Mouse (Mus musculus) gastrocnemius, adult 8-10 months (tissue): ENCODE measurements around the gene Sgta. TPM values are rescaled to one million over a fixed set of nuclear protein-coding genes. Genes with fewer than 3 reads are reported as not detected.

ENCODE experiments used
- microRNA-seq: library from miRNA; unstranded; fragments of <30 nt; microRNA quantifications from one replicate; pipeline ENCODE4 v1.2.0, GENCODE M21; 2022
- total RNA-seq, 4 experiments: library from RNA; stranded (reverse); gene quantifications; 2 replicates each; pipeline ENCODE4 v1.2.4; 2022

Sgta gene
- total RNA-seq, 4 experiments from 2014 or later = 99.1 to 108 (median 105) TPM

Small RNA genes within 50 kb of the gene (microRNA-seq; reads per million reads assigned to microRNA genes)
- gene Mir5615-1 (not detected), gene Mir5615-2 (not detected)

Other genes starting within 250 kb of the Sgta start
- gene Jsrp1, start 246.7 kb downstream of the Sgta start, total RNA-seq = 100 to 1,000 TPM; 455 to 508 (median 490) TPM
- gene Oaz1, start 233.5 kb downstream of the Sgta start, total RNA-seq = 1,000 to 10,000 TPM in 1 of 4 experiments, 100 to 1,000 TPM in 3; 735 to 1,031 (median 850) TPM
- gene Lingo3, start 216.1 kb downstream of the Sgta start, total RNA-seq = 10 to 100 TPM in 3 of 4 experiments, 1 to 10 TPM in 1; 7.4 to 12.5 (median 10.4) TPM
- 10 to 100 TPM in 3 of 4 experiments, 1 to 10 TPM in 1; 6.2 to 19.0 (median 14.5) TPM for gene Lsm7, start 205.0 kb downstream of the Sgta start, total RNA-seq
- 10 to 100 TPM; 11.3 to 12.5 (median 11.7) TPM for gene Sppl2b, start 204.9 kb downstream of the Sgta start, total RNA-seq
- under 1 TPM in 1 of 4 experiments, not detected in 3; 0.13 TPM for gene Tmprss9, start 188.3 kb downstream of the Sgta start, total RNA-seq
- gene Timm13, start 159.2 kb downstream of the Sgta start, total RNA-seq = 100 to 1,000 TPM; 119 to 143 (median 123) TPM
- 1 to 10 TPM; 2.1 to 4.0 (median 2.3) TPM for gene Lmnb2, start 141.9 kb downstream of the Sgta start, total RNA-seq
- 10 to 100 TPM in 3 of 4 experiments, 1 to 10 TPM in 1; 6.8 to 31.8 (median 26.9) TPM for gene Gadd45b, start 130.1 kb downstream of the Sgta start, total RNA-seq
- 1 to 10 TPM; 1.1 to 2.7 (median 1.7) TPM for gene Gng7, start 45.2 kb downstream of the Sgta start, total RNA-seq
- under 1 TPM in 1 of 4 experiments, not detected in 3; 0.24 TPM for gene Diras1, start 34.5 kb downstream of the Sgta start, total RNA-seq
- 10 to 100 TPM; 12.9 to 15.3 (median 13.9) TPM for gene Slc39a3, start 22.8 kb downstream of the Sgta start, total RNA-seq
- gene Thop1, start 9.9 kb upstream of the Sgta start, total RNA-seq = 10 to 100 TPM; 21.7 to 24.1 (median 22.9) TPM
- under 1 TPM in 1 of 4 experiments, not detected in 3; 0.44 TPM for gene Creb3l3, start 38.7 kb upstream of the Sgta start, total RNA-seq
- 100 to 1,000 TPM; 197 to 233 (median 208) TPM for gene Map2k2, start 45.7 kb upstream of the Sgta start, total RNA-seq
- gene Zbtb7a, start 75.0 kb upstream of the Sgta start, total RNA-seq = 10 to 100 TPM; 24.8 to 28.9 (median 25.5) TPM
- 10 to 100 TPM; 14.0 to 19.0 (median 16.2) TPM for gene Pias4, start 107.7 kb upstream of the Sgta start, total RNA-seq
- 1,000 to 10,000 TPM; 1,293 to 1,550 (median 1,345) TPM for gene Eef2, start 116.5 kb upstream of the Sgta start, total RNA-seq
- 10 to 100 TPM; 25.2 to 31.5 (median 27.3) TPM for gene Dapk3, start 122.8 kb upstream of the Sgta start, total RNA-seq
- not detected for gene 4930442H23Rik, start 123.7 kb upstream of the Sgta start, total RNA-seq
- 100 to 1,000 TPM in 1 of 4 experiments, 10 to 100 TPM in 3; 15.3 to 106 (median 44.7) TPM for gene Nmrk2, start 141.9 kb upstream of the Sgta start, total RNA-seq
- not detected for gene Atcay, start 170.7 kb upstream of the Sgta start, total RNA-seq
- 1 to 10 TPM; 1.8 to 2.7 (median 2.1) TPM for gene Zfr2, start 173.0 kb upstream of the Sgta start, total RNA-seq
- under 1 TPM in 2 of 4 experiments, not detected in 2; 0.31 TPM for gene Matk, start 192.8 kb upstream of the Sgta start, total RNA-seq
- 100 to 1,000 TPM in 3 of 4 experiments, 10 to 100 TPM in 1; 96.1 to 111 (median 102) TPM for gene Mrpl54, start 206.8 kb upstream of the Sgta start, total RNA-seq
- gene Apba3, start 206.8 kb upstream of the Sgta start, total RNA-seq = 100 to 1,000 TPM in 2 of 4 experiments, 10 to 100 TPM in 2; 94.6 to 106 (median 98.8) TPM
- gene Tjp3, start 231.4 kb upstream of the Sgta start, total RNA-seq = not detected
- gene Pip5k1c, start 232.8 kb upstream of the Sgta start, total RNA-seq = 10 to 100 TPM; 18.5 to 22.8 (median 21.9) TPM